ENCODE assay signal across 9 mouse cellular contexts in the genomic region with DNA sequence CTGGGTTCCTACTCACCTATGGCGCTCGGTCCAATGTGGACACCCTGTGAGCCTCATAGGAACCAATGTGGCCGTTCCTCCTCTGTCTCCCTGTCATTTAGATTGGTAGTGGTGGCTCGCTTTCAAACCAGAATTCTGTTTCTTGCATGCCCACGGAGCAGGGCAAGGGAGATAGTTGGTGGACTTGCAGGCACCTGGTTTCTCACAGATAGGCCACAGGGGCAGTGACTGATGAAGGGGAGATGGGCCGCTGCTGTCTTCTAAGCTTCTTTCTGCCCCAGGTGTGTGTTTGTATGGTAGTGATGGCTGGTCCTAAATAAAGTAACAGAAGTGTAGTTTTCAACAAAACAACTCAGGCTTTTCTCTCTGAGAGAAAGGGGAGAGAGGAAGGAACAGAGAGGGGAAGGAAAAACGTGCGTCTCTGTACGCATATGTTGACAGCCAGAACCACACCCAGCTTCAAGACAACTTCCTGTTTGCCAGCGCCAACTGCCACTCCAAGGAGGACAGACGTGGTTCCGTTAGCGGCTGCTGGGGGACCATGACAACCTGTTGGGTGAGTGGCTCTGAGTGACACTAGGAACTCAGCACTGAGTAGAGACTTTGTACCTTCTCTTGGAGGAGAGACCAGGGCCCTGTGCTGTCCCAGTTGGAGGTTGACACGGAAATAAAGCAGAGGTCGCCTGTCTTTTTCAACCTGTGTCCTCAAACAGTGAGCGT.
A peak's percentile ranks its signal among the peaks of the same experiment; 100 is the strongest.
DNase-seq lines count a peak whose midpoint lies in the region; ATAC-seq and TF ChIP-seq lines count a peak whose summit lies in the region.
"Had no signal": no experiment of that assay in that cellular context is flagged by ENCODE, and none has a peak within 500 bp of the region (broad histone marks: within the 10 kb centered on the region; RNA-seq: fewer than 3 reads in every experiment).

No protein-coding gene starts in this region.

- 88% methylated on average over 16 of the region's 16 CpGs for WGBS in forebrain, embryonic 12.5 days

- ATAC-seq in G1E (ENCODE audit: extremely low read depth, insufficient number of reproducible peaks, low FRiP score, poor library complexity, severe bottlenecking): peak; percentile 77
- peak; percentile 73 for ATAC-seq in erythroblast, adult 5-6 weeks (replicated peaks; ENCODE audit: low FRiP score, poor library complexity, severe bottlenecking)
- ATAC-seq in forebrain, embryonic 12.5 days (ENCODE audit: low FRiP score): no peak

- no peak overlapping the region for H3K4me2 ChIP-seq in forebrain, embryonic 12.5 days

- H3K9ac ChIP-seq in forebrain, embryonic 12.5 days: no peak overlapping the region
- H3K9ac ChIP-seq: neural tube, embryonic 13.5 days had no signal

- H3K9me3 ChIP-seq in G1E (replicated peaks): no peaks in the 10 kb centered on the region
- H3K9me3 ChIP-seq in megakaryocyte, embryonic 14.5 days: no peaks in the 10 kb centered on the region
- no peaks in the 10 kb centered on the region for H3K9me3 ChIP-seq in forebrain, embryonic 12.5 days
- H3K9me3 ChIP-seq: neural tube, embryonic 13.5 days had no signal

- no peaks in the 10 kb centered on the region for H3K27me3 ChIP-seq in G1E (ENCODE audit: insufficient read depth, low read length)
- H3K27me3 ChIP-seq in megakaryocyte, embryonic 14.5 days (replicated peaks): no peaks in the 10 kb centered on the region
- H3K27me3 ChIP-seq in forebrain, embryonic 12.5 days: no peaks in the 10 kb centered on the region
- H3K27me3 ChIP-seq: neural tube, embryonic 13.5 days had no signal

- no peak for TF ChIP-seq CTCF in G1E (IDR thresholded peaks at IDR 0.05; ENCODE audit: low read depth, low read length)

- peak overlapping the region; percentile 74 for H3K4me3 ChIP-seq in G1E (ENCODE audit: low read depth, low read length)
- H3K4me3 ChIP-seq in megakaryocyte, embryonic 14.5 days (replicated peaks): peak overlapping the region; percentile 93
- no peak overlapping the region for H3K4me3 ChIP-seq in forebrain, embryonic 12.5 days (replicated peaks)
- H3K4me3 ChIP-seq: neural tube, embryonic 13.5 days had no signal

- peaks cover 80% of the 10 kb centered on the region for H3K4me1 ChIP-seq in G1E (ENCODE audit: insufficient read depth, low read depth, low read length)
- H3K4me1 ChIP-seq in megakaryocyte, embryonic 14.5 days: peaks cover 98% of the 10 kb centered on the region
- H3K4me1 ChIP-seq in forebrain, embryonic 12.5 days: peaks cover 8% of the 10 kb centered on the region

- peak; percentile 95 for DNase-seq in G1E (ENCODE audit: low spot score)
- DNase-seq in kidney, adult 9 months: peak; percentile 60
- no peak for DNase-seq in adrenal gland, postnatal 10 days
- DNase-seq in layer of hippocampus, adult 9-11 months: no peak
- DNase-seq in ovary, postnatal 10 days (ENCODE audit: low spot score): no peak

- H3K36me3 ChIP-seq in G1E (replicated peaks): peaks cover 45% of the 10 kb centered on the region
- peaks cover 40% of the 10 kb centered on the region for H3K36me3 ChIP-seq in megakaryocyte, embryonic 14.5 days (replicated peaks; ENCODE audit: low read length)
- H3K36me3 ChIP-seq in forebrain, embryonic 12.5 days (replicated peaks): no peaks in the 10 kb centered on the region
- H3K36me3 ChIP-seq: neural tube, embryonic 13.5 days had no signal

- no peak overlapping the region for H3K27ac ChIP-seq in forebrain, embryonic 12.5 days
- H3K27ac ChIP-seq: neural tube, embryonic 13.5 days had no signal

Comparison
In these comparisons a context has a peak if more than half of its experiments do, and no peak if none do; other contexts are left out.
1. DNase-seq: peak in G1E (single experiment) and kidney, adult 9 months (single experiment); none in adrenal gland, postnatal 10 days (single experiment), layer of hippocampus, adult 9-11 months (single experiment) and ovary, postnatal 10 days (single experiment).